Mouse (Mus musculus) olfactory bulb, adult 2 months (tissue): ENCODE results near the gene 1700028J19Rik.

ENCODE experiments used
- CTCF ChIP-seq: fragments of 200-500 bp; IDR thresholded peaks from 2 replicates; pipeline ENCODE4 v1.5.1; 2012; ENCODE audit warnings: low read depth, mild to moderate bottlenecking, low read length, moderate library complexity; ENCODE audit not compliant: insufficient read depth
- POLR2A ChIP-seq: fragments of 200-500 bp; IDR thresholded peaks from 2 replicates; pipeline ENCODE4 v1.6.1; 2012; ENCODE audit warnings: mild to moderate bottlenecking, low read depth, low read length, moderate library complexity; ENCODE audit not compliant: insufficient read depth

DNA sequence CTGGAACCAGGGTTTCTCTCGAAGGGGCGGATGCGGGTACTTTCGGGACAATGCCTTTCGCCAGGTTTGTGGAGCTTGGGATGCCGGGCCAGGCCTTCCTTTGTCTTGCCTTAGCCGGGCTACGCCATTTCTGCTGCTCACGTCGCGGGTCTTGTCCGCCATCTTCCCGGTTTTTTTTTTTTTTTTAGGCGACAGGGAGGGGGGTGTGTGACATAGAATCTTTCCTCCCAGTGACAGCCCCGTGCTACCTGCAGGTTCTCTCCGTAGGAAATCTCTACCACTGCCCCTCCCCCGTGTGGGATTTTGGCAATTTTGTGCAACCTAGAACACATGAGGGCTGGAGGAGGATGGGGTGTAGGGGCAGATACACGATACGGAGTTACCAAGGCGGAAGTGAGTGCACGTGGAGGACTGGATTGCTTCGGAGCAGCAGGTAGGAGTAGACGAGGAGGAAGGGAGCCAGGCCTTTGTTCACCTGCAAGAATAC is 532 bp upstream of the 1700028J19Rik start:
- TF ChIP-seq CTCF: no peak
- TF ChIP-seq POLR2A: no peak
